Mouse (Mus musculus): Measurements from ENCODE around the gene Map4k2.

GRCm38 (mm10) chr19:6364317-6364725 lies 23.4 kb downstream of the Map4k2 start:
- TF ChIP-seq POLR2A (IDR thresholded peaks at IDR 0.05; ENCODE audit: insufficient read depth, low read length) (peak; percentile 41), EP300 (IDR thresholded peaks at IDR 0.05; ENCODE audit: insufficient read depth, low read depth, low read length) (no peak)

Measured in ES-Bruce4 (cell line).